Mouse (Mus musculus): ENCODE data around the gene Mrpl45. TPM values are rescaled to one million over a fixed set of nuclear protein-coding genes. Genes with fewer than 3 reads are reported as not detected.

The Mrpl45 gene
- polyA plus RNA-seq, 1 experiment = 8.6 TPM

- Histone ChIP-seq H3K27me3 (ENCODE audit: control insufficient read depth, insufficient read depth, low read length) (no peaks in the 10 kb centered on the region; the same call in 1 of the 2 replicates), H3K36me3 (ENCODE audit: control insufficient read depth, insufficient read depth, low read length) (no peaks in the 10 kb centered on the region), H3K4me3 (ENCODE audit: low read depth, low read length) (no peak overlapping the region), H3K27ac (ENCODE audit: insufficient read depth, low read depth, low read length) (no peak overlapping the region), H3K4me1 (ENCODE audit: control insufficient read depth, insufficient read depth, insufficient read length, low read length) (0 out of 2 replicates have a peak, but pooled peaks cover 1% of the 10 kb centered on the region)
- TF ChIP-seq POLR2A (IDR thresholded peaks at IDR 0.05; ENCODE audit: low read depth, low read length) (no peak), CTCF (IDR thresholded peaks at IDR 0.05; ENCODE audit: extremely low read depth, insufficient read length, insufficient replicate concordance, low read depth, low read length) (no peak)
- 67% methylated on average over 10 of the region's 10 CpGs for WGBS
Measured at GRCm38 (mm10) chr11:97345446-97345845, 29.9 kb downstream of the Mrpl45 start.

DNA sequence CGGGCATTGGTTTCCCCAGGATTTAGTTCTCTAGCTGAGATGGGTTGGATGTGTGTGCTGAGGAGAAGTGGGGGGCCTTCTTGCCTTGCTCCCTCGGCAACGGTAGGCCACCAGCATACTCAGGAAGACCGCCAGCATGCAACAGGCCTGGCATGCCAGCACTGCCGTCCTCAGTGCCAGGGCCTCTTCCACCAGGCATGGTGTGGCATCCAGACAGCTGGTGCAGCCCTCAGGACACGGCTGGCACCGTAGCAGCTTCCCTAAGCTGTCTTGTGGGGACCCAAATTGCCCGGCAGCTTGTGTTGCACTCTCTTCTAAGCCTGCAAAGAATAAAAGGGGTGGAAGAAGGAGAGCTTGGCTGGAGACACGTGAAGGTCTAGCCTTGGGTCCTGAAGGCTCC is 30.9 kb downstream of the Mrpl45 start:
- Histone ChIP-seq H3K27ac (ENCODE audit: insufficient read depth, low read depth, low read length) (no peak overlapping the region), H3K4me3 (ENCODE audit: low read depth, low read length) (no peak overlapping the region), H3K4me1 (ENCODE audit: control insufficient read depth, insufficient read depth, insufficient read length, low read length) (0 out of 2 replicates have a peak, but pooled peaks cover 1% of the 10 kb centered on the region), H3K27me3 (ENCODE audit: control insufficient read depth, insufficient read depth, low read length) (no peaks in the 10 kb centered on the region; the same call in 1 of the 2 replicates), H3K36me3 (ENCODE audit: control insufficient read depth, insufficient read depth, low read length) (no peaks in the 10 kb centered on the region)
- TF ChIP-seq CTCF (IDR thresholded peaks at IDR 0.05; ENCODE audit: extremely low read depth, insufficient read length, insufficient replicate concordance, low read depth, low read length) (no peak), POLR2A (IDR thresholded peaks at IDR 0.05; ENCODE audit: low read depth, low read length) (no peak)
- 81% methylated on average over 9 of the region's 9 CpGs for whole genome bisulfite sequencing

DNA sequence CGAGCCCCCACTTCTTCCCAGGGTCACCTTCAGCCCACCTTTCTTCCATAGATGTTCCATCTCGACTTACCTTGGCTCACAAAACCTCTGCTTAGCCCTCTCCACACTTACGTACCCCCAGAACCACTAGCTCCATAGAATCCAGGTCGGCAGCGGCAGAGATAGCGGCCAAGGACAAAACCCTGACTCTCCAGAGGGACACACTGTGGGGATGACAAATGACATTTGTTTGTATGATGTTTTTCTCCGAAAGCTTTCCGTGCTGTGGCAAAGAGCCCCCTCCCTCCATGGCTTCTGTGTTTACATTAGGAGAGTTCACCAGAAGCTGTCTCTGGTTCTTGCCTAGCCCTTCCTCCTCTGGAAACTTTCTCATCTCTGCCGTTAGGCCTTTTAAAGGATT is 31.8 kb downstream of the Mrpl45 start:
- Histone ChIP-seq H3K36me3 (ENCODE audit: control insufficient read depth, insufficient read depth, low read length) (no peaks in the 10 kb centered on the region), H3K4me1 (ENCODE audit: control insufficient read depth, insufficient read depth, insufficient read length, low read length) (0 out of 2 replicates have a peak, but pooled peaks cover 1% of the 10 kb centered on the region), H3K27ac (ENCODE audit: insufficient read depth, low read depth, low read length) (no peak overlapping the region), H3K27me3 (ENCODE audit: control insufficient read depth, insufficient read depth, low read length) (no peaks in the 10 kb centered on the region; the same call in 1 of the 2 replicates), H3K4me3 (ENCODE audit: low read depth, low read length) (no peak overlapping the region)
- no peak for TF ChIP-seq CTCF (IDR thresholded peaks at IDR 0.05; ENCODE audit: extremely low read depth, insufficient read length, insufficient replicate concordance, low read depth, low read length)
- no peak for TF ChIP-seq POLR2A (IDR thresholded peaks at IDR 0.05; ENCODE audit: low read depth, low read length)
- 78% methylated on average over 9 of the region's 9 CpGs for WGBS

DNA sequence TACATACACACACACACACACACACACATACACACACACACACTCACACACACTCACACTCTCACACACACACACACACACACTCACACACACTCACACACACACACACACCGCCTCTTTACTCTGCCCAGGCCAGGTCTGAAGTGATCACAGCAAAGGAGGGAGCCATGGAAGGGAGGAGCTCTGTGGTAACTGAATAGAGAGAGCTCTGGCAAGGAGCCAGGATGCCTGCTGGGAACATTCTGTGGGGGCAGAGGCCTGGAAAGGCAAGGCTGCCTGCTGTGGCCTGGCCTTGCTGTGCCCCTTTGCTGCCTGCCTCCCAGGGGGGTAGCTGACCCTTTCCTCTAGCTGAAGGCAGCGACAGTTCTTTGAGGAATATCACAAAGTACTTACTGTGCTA is 34.5 kb downstream of the Mrpl45 start:
- Histone ChIP-seq H3K36me3 (ENCODE audit: control insufficient read depth, insufficient read depth, low read length) (no peaks in the 10 kb centered on the region), H3K4me1 (ENCODE audit: control insufficient read depth, insufficient read depth, insufficient read length, low read length) (0 out of 2 replicates have a peak, but pooled peaks cover 1% of the 10 kb centered on the region), H3K27me3 (ENCODE audit: control insufficient read depth, insufficient read depth, low read length) (no peaks in the 10 kb centered on the region; the same call in 1 of the 2 replicates), H3K4me3 (ENCODE audit: low read depth, low read length) (no peak overlapping the region), H3K27ac (ENCODE audit: insufficient read depth, low read depth, low read length) (no peak overlapping the region)
- no peak for TF ChIP-seq CTCF (IDR thresholded peaks at IDR 0.05; ENCODE audit: extremely low read depth, insufficient read length, insufficient replicate concordance, low read depth, low read length)
- TF ChIP-seq POLR2A (IDR thresholded peaks at IDR 0.05; ENCODE audit: low read depth, low read length) = no peak
- 47% methylated on average over 2 of the region's 2 CpGs for WGBS

- 93% methylated on average over 3 of the region's 3 CpGs for WGBS
- no peak within 1 kb of the TSS for H3K27ac ChIP-seq (ENCODE audit: insufficient read depth, low read depth, low read length)
Measured at GRCm38 (mm10) chr11:97352027-97352684, 36.6 kb downstream of the Mrpl45 start, which contains the start of gene Gpr179. TSS of gene Gpr179 (minus strand) at chr11:97352077.

DNA sequence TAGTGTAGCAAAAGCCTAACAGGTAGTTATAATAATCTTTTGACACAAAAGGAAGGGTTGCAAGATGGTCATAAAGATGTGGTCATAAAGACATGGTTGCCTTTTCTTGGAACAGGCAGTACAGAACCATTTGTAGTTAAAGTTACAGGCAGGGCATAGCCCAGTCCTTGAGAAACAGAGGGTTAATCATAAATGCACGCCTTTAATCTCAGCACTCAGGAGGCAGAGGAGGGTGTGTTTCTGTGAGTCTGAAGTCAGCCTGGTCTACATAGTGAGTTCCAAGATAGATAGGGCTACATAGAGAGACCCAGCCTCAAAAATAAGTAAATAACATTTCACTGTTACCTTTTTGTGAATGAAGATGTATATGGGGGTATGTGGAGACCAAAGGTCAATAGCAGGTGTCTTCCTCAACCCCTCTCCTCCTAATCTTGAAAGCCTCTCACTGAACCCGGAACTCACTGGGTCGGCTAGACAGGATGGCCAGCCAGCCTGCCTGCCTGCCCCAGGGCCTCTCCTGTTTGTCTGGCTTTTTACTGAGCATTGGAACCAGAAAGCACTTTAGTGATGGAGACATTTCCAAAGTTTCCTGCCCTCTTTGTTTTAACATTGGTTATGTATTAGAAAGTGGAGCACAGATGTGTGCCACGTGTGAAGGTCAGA is 37.5 kb downstream of the Mrpl45 start:
- H3K27me3 ChIP-seq (ENCODE audit: control insufficient read depth, insufficient read depth, low read length) = no peaks in the 10 kb centered on the region
- no peak overlapping the region for H3K27ac ChIP-seq (ENCODE audit: insufficient read depth, low read depth, low read length)
- H3K36me3 ChIP-seq (ENCODE audit: control insufficient read depth, insufficient read depth, low read length) = no peaks in the 10 kb centered on the region
- TF ChIP-seq CTCF (IDR thresholded peaks at IDR 0.05; ENCODE audit: extremely low read depth, insufficient read length, insufficient replicate concordance, low read depth, low read length) (no peak), POLR2A (IDR thresholded peaks at IDR 0.05; ENCODE audit: low read depth, low read length) (no peak)
- H3K4me3 ChIP-seq (ENCODE audit: low read depth, low read length) = no peak overlapping the region
- 28% methylated on average over 4 of the region's 4 CpGs for WGBS
- H3K4me1 ChIP-seq (ENCODE audit: control insufficient read depth, insufficient read depth, insufficient read length, low read length) = 0 out of 2 replicates have a peak, but pooled peaks cover 1% of the 10 kb centered on the region

More at GRCm38 (mm10) chr11:97352027-97352684, 36.6 kb downstream of the Mrpl45 start, which contains the start of gene Gpr179:
- Histone ChIP-seq H3K27me3 (ENCODE audit: control insufficient read depth, insufficient read depth, low read length) (no peaks in the 10 kb centered on the region), H3K4me1 (ENCODE audit: control insufficient read depth, insufficient read depth, insufficient read length, low read length) (0 out of 2 replicates have a peak, but pooled peaks cover 1% of the 10 kb centered on the region), H3K36me3 (ENCODE audit: control insufficient read depth, insufficient read depth, low read length) (no peaks in the 10 kb centered on the region), H3K4me3 (ENCODE audit: low read depth, low read length) (no peak within 1 kb of the TSS)
- no peak for TF ChIP-seq CTCF (IDR thresholded peaks at IDR 0.05; ENCODE audit: extremely low read depth, insufficient read length, insufficient replicate concordance, low read depth, low read length)
- no peak for TF ChIP-seq POLR2A (IDR thresholded peaks at IDR 0.05; ENCODE audit: low read depth, low read length)

DNA sequence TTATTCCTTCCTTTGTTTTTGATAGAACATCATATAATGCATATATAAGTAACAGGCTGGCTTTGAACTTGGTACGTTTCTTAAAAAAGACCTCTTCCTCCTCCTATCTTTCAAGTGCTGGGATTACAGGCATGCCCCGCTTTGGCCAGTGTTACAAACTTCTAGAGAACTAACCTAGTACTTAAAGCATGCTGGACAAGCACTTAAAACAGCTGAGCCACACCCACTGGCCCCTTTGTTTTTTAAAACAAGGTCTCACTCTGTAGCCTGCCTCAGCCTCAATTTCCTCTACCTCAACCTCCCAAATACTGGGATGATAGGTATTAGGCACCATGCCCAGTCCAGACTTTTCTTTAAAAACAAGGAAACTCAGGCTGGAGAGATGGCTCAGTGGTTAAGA is 39.1 kb downstream of the Mrpl45 start:
- WGBS = 89% methylated on average over 2 of the region's 2 CpGs
- TF ChIP-seq POLR2A (IDR thresholded peaks at IDR 0.05; ENCODE audit: low read depth, low read length) (no peak), CTCF (IDR thresholded peaks at IDR 0.05; ENCODE audit: extremely low read depth, insufficient read length, insufficient replicate concordance, low read depth, low read length) (no peak)
- no peaks in the 10 kb centered on the region for H3K27me3 ChIP-seq (ENCODE audit: control insufficient read depth, insufficient read depth, low read length)

More for the DNA sequence above, 39.1 kb downstream of the Mrpl45 start:
- no peak overlapping the region for H3K4me3 ChIP-seq (ENCODE audit: low read depth, low read length)
- H3K36me3 ChIP-seq (ENCODE audit: control insufficient read depth, insufficient read depth, low read length) = no peaks in the 10 kb centered on the region
- H3K27ac ChIP-seq (ENCODE audit: insufficient read depth, low read depth, low read length) = no peak overlapping the region
- 0 out of 2 replicates have a peak, but pooled peaks cover 1% of the 10 kb centered on the region for H3K4me1 ChIP-seq (ENCODE audit: control insufficient read depth, insufficient read depth, insufficient read length, low read length)

Measured in small intestine, adult 2 months (tissue).